Mouse (Mus musculus) gastrocnemius, postnatal 14 days (tissue): ENCODE measurements around the gene Hal. TPM values are rescaled to one million over a fixed set of nuclear protein-coding genes. Genes with fewer than 3 reads are reported as not detected.

Experiments
- DNase-seq: peaks from one replicate; pipeline ENCODE4 v3.0.0; 2021; ENCODE audit warnings: mixed read lengths
- intact Hi-C: fragments of 180-260 bp; cut with DNase I; formaldehyde crosslinking; loops from one replicate; pipeline ENCODE4 v1.15.1; 2025; ENCODE audit warnings: low total_unique reads
- total RNA-seq, 2 experiments: library from RNA; stranded (reverse); gene quantifications; 2 replicates each; pipeline ENCODE4 v1.2.3; 2021

The Hal gene
- total RNA-seq, 2 experiments from 2014 or later = 0.16 TPM; not detected in 1

GRCm38 (mm10) chr10:93509532-93510153 is 21.1 kb downstream of the Hal start:
- intact Hi-C loops = no loop called here
- DNase-seq = no peak

DNA sequence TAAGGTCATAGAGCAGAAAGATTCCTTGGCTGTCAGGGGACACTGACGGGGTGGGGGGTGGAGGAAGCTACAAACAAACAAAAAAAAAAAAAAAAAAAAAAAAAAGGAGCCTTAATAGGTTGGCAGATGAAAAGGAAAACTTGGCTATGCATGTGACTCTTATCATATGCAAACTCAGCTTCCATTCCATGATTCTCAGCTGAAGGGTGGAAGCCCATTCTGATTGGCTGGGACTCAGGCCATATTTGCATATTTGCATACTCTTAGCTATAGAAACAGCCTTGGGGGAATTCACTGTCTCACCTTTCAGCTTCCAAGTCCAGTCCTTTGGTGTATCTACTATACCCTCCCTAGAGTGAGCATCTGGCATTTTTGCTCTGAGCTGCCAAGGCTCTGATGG is 26.9 kb downstream of the Hal start:
- intact Hi-C loops = no loop called here
- no peak for DNase-seq

DNA sequence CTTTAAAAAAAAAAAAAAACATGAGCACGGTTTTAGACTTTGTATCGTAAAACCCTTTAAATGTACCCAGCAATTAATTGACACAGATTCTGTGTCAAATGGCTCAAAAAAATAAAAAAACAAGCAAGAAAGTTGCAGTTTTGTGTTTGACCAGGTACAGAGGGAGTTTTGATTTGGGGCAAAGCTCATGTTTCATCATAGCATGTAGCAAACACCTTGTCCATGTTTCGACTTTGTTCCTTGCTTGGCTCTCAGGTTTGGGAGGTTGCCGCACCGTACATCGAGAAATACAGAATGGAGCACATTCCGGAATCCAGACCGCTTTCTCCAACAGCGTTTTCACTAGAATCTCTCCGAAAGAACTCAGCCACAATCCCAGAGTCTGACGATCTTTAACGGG is 27.4 kb downstream of the Hal start:
- no peak for DNase-seq
- intact Hi-C loops = no loop called here

DNA sequence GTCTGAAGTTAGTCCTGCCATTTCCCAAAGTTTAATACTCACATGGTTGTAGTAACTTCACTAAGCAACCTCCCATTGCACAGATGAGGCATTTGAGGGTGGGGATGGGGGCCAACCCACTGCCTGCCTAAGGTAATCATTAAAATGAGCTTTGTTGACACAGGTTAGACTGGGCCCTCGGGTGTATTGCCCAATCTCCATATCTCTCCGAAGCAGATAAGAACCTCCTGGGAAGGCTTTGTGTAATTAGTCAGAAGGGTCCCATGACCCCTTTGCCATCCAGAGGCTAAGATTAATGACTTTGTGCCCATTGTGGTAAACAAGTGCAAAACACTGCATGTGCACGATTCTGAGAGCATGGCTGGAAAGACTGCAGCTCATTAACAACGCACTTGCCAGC is 29.2 kb downstream of the Hal start:
- DNase-seq = no peak
- intact Hi-C loops = no loop called here

- no peak for DNase-seq
- intact Hi-C loops = no loop called here
Measured at GRCm38 (mm10) chr10:93518186-93518585, 29.6 kb downstream of the Hal start.

DNA sequence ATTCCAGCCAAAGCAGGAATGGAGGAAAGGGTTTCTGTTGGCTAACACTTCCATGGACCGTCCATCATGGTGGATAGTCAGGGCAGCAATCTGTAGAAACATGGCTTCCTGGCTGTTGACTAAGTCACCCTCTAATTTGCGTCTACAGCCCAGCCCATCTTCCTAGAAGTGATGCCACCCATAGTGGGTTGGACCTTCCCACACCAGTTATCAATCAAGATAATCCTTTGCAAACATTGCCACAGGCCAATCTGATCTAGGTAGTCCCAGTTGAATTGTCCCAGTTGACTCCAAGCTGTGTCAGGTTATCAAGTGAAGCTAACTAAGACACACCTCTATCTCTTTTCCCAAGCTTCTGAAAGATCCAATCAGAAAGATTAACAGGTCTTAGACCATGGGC is 30.1 kb downstream of the Hal start:
- no peak for DNase-seq

DNA sequence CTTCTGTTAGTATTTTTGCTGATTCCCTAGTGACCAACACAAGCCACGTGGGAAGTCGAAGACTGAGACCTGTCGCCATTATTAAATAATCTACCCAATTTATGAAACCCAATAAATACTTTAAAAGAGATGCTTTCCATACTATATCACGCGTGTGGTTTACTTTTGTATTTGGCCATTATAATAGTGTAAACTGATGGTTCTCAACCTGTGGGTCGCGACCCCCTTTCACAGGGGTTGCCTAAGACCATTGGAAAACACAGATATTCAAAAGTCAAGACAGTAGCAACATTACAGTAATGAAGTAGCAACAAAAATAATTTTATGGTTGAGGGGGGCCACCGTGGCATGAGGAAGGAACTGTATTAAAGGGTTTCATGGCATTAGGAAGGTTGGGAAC is 30.6 kb downstream of the Hal start:
- no peak for DNase-seq
- intact Hi-C loops = no loop called here

More for the DNA sequence above, 30.1 kb downstream of the Hal start:
- intact Hi-C loops = no loop called here

GRCm38 (mm10) chr10:93519756-93520155 is 31.2 kb downstream of the Hal start:
- intact Hi-C loops = no loop called here
- no peak for DNase-seq

DNA sequence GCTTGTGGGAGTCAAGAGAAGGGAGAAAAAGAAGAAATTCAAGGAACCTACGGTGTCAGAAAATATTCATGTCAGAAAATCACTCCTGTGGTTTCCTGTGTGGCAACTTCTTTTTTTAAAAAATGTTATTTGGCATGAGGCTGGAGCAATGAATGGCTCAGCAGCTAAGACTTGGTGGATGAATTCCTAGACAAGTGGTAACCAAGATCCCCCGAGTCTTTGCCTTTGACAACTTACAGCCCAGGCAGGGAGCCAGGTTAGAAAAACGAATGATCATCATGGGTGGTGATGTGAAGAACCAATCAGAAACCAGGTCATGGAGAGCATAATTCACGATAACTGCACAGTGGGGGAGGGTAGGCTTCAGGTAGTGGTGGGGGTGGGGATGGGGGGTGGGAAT is 32.4 kb downstream of the Hal start:
- DNase-seq = no peak
- intact Hi-C loops = no loop called here

- DNase-seq = no peak
- intact Hi-C loops = no loop called here
Measured at GRCm38 (mm10) chr10:93525329-93525728, 36.8 kb downstream of the Hal start.

DNA sequence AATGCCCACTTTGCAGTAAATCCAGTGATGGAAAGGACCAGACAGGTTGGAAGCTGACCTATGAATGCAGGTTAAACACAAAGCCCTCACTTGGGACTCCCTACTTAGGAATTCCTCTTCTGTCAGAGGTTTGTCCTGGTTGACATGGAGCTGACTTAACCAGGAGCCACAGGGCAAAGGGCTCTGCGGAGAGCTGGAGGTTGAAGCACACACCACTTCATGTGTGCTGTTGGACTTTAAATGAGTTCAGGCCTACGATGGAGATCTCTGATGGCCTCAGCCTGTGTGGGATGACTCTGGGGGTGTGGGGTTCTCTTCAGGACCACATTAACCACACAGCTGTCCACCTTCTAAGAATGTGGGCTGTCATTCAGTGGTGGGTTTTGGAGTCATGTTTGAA is 49.7 kb downstream of the Hal start:
- intact Hi-C loops = no loop called here
- DNase-seq = no peak

DNA sequence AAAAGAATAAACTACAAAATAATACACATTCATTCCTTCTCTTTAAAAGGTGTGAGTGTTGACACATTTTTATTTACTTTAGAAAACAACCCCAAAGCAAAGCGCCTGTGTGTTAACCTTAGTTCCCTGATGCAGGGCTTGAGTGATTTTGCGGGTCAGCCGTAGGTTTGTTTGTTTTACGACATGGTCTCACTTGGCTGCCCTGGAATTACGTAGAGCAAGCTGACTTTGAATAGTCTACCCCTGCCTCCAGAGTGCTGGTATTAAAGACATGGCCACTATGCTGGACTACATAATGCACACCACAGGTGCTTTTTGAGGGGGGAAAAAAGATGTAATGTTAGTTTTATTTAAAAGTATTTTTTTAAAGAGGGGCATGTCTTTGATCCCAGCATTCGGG is 50.2 kb downstream of the Hal start:
- no peak for DNase-seq
- intact Hi-C loops = no loop called here

DNA sequence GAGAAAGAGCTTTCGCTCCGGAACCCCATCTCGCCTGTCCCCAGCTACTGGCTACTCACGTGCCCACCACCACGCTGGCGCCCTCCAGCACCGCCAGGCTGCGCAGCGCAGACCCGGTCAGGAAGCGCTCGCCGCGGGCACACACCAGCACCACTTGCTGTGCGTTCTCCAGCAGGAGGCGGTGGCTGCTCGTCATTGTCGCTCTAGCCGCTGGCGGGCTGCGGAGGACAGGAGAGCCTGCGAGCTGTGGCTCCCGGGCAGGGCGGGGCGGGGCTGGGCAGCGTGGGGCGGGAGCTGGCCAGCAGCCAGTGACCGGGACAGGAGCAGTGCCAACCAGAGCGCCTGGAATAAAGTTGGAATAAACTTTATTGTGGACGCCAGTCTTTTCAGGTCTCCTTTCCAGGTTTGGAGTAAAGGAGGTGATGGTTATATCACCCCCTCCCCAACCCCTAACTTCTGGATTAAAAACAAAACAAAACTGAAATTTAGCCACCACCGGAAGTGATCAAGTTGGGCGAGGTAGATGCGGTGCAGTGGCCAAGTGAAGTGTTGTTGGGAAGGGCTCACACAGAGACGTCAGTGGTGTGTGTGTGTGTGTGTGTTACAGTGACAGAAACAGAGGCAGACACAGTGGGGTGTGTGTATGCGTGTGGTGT is 51.3 kb downstream of the Hal start, which contains the start of gene Amdhd1:
Gene Amdhd1, minus strand, starts transcription at position 259 of the 656 bp plus-strand sequence.
- peak; percentile 86 for DNase-seq
- intact Hi-C loops = loop anchor here (10.0 kb wide), 2 partner anchors 115 to 485 kb away; no protein-coding TSS in a partner anchor

- DNase-seq = peak; percentile 12
Measured at GRCm38 (mm10) chr10:93540431-93541210, 52.1 kb downstream of the Hal start, which contains the start of gene Ccdc38. Gene Ccdc38, plus strand, starts transcription at chr10:93540632.

DNA sequence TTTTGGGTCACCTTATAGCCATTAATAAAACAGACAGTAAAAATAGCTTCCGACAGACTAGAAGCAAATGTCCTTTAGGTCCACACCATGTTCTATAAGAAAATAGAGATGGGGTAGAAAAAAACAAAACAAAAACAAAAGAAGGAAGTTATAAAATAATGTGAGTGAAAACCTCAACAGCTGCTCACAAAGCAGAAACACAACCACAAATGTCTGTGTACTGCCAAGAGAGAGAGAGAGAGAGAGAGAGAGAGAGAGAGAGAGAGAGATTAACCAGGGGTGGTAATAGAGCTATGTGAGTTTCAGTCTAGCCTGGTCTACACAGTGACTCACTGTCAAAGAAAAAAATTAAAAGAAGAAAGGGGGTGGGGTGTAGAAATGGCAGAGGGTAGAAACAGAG is 53.0 kb downstream of the Hal start:
- intact Hi-C loops = loop anchor here (10.0 kb wide), 2 partner anchors 117 to 487 kb away; no protein-coding TSS in a partner anchor
- DNase-seq = no peak

More at GRCm38 (mm10) chr10:93540431-93541210, 52.1 kb downstream of the Hal start, which contains the start of gene Ccdc38:
- intact Hi-C loops = loop anchor here (10.0 kb wide), 2 partner anchors 116 to 486 kb away; no protein-coding TSS in a partner anchor

- intact Hi-C loops = loop anchor here (10.0 kb wide), 2 partner anchors 118 to 488 kb away; no protein-coding TSS in a partner anchor
Measured at GRCm38 (mm10) chr10:93542356-93542755, 53.8 kb downstream of the Hal start.

GRCm38 (mm10) chr10:93543176-93543575 is 54.6 kb downstream of the Hal start:
- intact Hi-C loops = loop anchor here (10.0 kb wide), 2 partner anchors 118 to 488 kb away; no protein-coding TSS in a partner anchor
- DNase-seq = no peak

More at GRCm38 (mm10) chr10:93542356-93542755, 53.8 kb downstream of the Hal start:
- DNase-seq = no peak

DNA sequence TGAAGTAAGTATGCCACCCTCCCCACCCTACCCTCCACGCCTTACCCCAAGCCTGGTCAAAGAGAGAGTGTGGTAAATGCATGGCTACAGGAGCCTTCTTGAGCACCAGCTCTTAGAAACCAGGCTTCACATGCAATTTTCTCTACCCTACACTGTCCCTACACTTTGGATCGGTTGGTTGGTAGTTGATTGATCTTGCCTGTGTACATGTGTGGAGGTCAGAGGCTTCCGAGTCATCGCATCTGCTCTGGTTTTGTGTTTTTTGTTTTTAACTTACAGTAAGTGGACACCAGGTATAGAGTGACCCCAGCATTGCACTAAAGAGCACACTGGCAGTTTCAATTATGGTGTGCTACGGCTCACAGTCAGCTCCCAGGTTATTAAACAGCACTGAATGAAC is 55.6 kb downstream of the Hal start:
- intact Hi-C loops = loop anchor here (10.0 kb wide), 2 partner anchors 119 to 489 kb away; no protein-coding TSS in a partner anchor
- no peak for DNase-seq

DNA sequence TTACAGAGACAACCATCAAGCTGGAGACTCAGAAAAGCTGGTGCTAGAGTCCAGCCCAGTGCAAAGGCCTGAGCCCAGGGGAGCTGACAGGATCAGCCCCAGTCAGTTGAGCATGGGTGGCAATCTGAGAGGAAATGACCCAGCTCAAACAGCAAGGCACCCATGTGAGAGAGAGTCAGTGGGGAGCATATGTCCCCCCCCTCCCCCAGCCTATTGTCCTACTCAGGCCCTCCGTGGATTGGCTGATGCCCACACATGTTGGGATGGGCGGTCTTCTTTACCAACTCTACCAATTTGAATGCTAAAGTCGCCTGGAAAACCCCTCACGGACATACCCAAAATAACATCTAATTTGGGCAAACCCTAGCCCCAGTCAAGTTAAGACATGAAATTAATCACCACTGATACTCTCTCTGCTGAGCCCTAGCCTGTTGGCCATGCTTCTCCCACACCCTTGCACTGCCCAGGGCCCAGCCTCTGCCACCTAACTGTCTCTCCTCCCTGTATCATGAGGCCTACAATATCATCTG is 59.2 kb downstream of the Hal start:
- no peak for DNase-seq
- intact Hi-C loops = loop anchor here (5.0 to 10.0 kb wide), 3 partner anchors 61 to 493 kb away; partner anchors contain the start of gene Hal
